ENCODE assay signal across 8 mouse cellular contexts in the genomic region with DNA sequence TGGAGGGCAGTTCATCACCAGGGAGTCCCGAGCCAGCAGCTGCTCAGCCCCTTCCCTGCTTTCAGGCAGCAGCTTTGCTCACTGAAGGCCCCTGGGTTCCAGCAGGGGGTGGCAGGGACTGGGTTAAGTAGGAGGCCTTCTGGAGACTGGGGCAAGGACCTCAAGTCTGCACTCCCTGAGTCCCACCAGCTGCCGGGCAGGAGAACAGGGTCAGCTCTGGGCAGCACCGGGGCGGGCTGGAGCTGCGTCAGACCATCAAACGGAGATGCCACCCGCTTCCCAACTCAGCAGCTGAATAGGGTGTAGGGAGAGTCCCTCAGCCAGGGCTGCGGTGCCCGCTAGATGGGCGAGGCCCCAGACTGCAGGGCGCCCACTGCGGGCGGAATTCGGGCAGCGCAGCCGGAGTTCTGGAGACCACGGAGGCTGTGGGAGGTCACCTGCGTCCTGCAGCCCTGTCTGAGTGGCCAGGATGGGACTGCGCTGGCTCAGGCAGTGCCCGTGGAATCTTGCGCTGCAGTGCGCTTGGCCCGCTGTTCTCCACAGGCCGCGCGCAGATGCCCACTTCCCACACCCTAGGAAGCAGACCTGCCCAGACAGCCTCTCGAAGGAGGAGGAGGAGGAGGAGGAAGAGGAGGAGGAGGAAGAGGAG. TPM values are rescaled to one million over a fixed set of nuclear protein-coding genes. Genes with fewer than 3 reads are reported as not detected.
A peak's percentile ranks its signal among the peaks of the same experiment; 100 is the strongest.
DNase-seq lines count a peak whose midpoint lies in the region; ATAC-seq and TF ChIP-seq lines count a peak whose summit lies in the region.

No protein-coding gene starts in this region.

- peak; percentile 45 for DNase-seq in testis, postnatal 10 days (ENCODE audit: low spot score)
- no peak for DNase-seq in testis, postnatal 14 days (ENCODE audit: low spot score)
- DNase-seq in embryo, embryonic 9.5 days (ENCODE audit: extremely low spot score): peak; percentile 52
- peak; percentile 47 to 49 for DNase-seq in layer of hippocampus, postnatal 36 days
- peak; percentile 44 for DNase-seq in midbrain, postnatal 0 days (ENCODE audit: low spot score)
- no peak for DNase-seq in urinary bladder, postnatal 36 days (ENCODE audit: low spot score in 2 of 2)
- no peak for DNase-seq in spleen, postnatal 36 days (ENCODE audit: low spot score in 2 of 2)

- no peaks in the 10 kb centered on the region for H3K36me3 ChIP-seq in heart, embryonic 13.5 days
- no peaks in the 10 kb centered on the region for H3K36me3 ChIP-seq in midbrain, postnatal 0 days (ENCODE audit: insufficient read depth, low read length)

- ATAC-seq in heart, embryonic 13.5 days (ENCODE audit: extremely low read depth, insufficient number of reproducible peaks, low FRiP score, low TSS enrichment): 0 out of 2 replicates have a peak, but pooled peaks have one; percentile 51
- peak; percentile 69 for ATAC-seq in midbrain, postnatal 0 days (ENCODE audit: low FRiP score)

- H3K9me3 ChIP-seq in heart, embryonic 13.5 days: no peaks in the 10 kb centered on the region
- no peaks in the 10 kb centered on the region for H3K9me3 ChIP-seq in midbrain, postnatal 0 days (ENCODE audit: low read length)

- TF ChIP-seq CTCF in midbrain, postnatal 0 days (IDR thresholded peaks at IDR 0.05): peak; percentile 55

- H3K27me3 ChIP-seq in heart, embryonic 13.5 days (replicated peaks): peaks cover 66% of the 10 kb centered on the region
- H3K27me3 ChIP-seq in midbrain, postnatal 0 days (ENCODE audit: insufficient read depth, low read length): no peaks in the 10 kb centered on the region

- H3K4me1 ChIP-seq in heart, embryonic 13.5 days: peaks cover 8% of the 10 kb centered on the region
- no peaks in the 10 kb centered on the region; the same call in 1 of the 2 replicates for H3K4me1 ChIP-seq in midbrain, postnatal 0 days (ENCODE audit: insufficient read depth, low read length)

- 2% methylated on average over 27 of the region's 27 CpGs for WGBS in heart, embryonic 13.5 days
- 8% methylated on average over 27 of the region's 27 CpGs for WGBS in midbrain, postnatal 0 days

- H3K27ac ChIP-seq in heart, embryonic 13.5 days (replicated peaks): no peak overlapping the region
- no peak overlapping the region for H3K27ac ChIP-seq in midbrain, postnatal 0 days (ENCODE audit: low read depth, low read length)

- 0 out of 2 replicates have a peak overlapping the region, but pooled peaks have one; percentile 4 for H3K9ac ChIP-seq in heart, embryonic 13.5 days
- no peak overlapping the region for H3K9ac ChIP-seq in midbrain, postnatal 0 days (replicated peaks; ENCODE audit: low read length, poor library complexity, severe bottlenecking)

- H3K4me2 ChIP-seq in heart, embryonic 13.5 days: peak overlapping the region; percentile 64
- peak overlapping the region; percentile 53 for H3K4me2 ChIP-seq in midbrain, postnatal 0 days (ENCODE audit: low read depth, low read length, poor library complexity, severe bottlenecking)

- peak overlapping the region; percentile 37 for H3K4me3 ChIP-seq in heart, embryonic 13.5 days
- peak overlapping the region; percentile 30 for H3K4me3 ChIP-seq in midbrain, postnatal 0 days (ENCODE audit: low read depth, low read length)

RNA-seq across cellular contexts. Expression of a gene that starts 4.3 kb away (rescaled TPM):
- polyA plus RNA-seq in heart, embryonic 13.5 days (2015; fragmentation: Nextera tagmentation; extraction: Ambion mirVana): 0.13 and 0.19 TPM in 2 replicates
- 100 to 1,000 TPM; 165 to 182 TPM for total RNA-seq in layer of hippocampus, postnatal 36 days (2021)
- total RNA-seq in midbrain, postnatal 0 days (2014; rRNA removed): 5.8 and 10.0 TPM in 2 replicates
- polyA plus RNA-seq in midbrain, postnatal 0 days (2015; fragmentation: Nextera tagmentation; extraction: Ambion mirVana): 10.1 and 10.3 TPM in 2 replicates

Comparison
In these comparisons a context has a peak if more than half of its experiments do, and no peak if none do; other contexts are left out.
1. DNase-seq: peak in testis, postnatal 10 days (single experiment), embryo, embryonic 9.5 days (single experiment), layer of hippocampus, postnatal 36 days (2 of 2) and midbrain, postnatal 0 days (single experiment); none in testis, postnatal 14 days (single experiment), urinary bladder, postnatal 36 days (0 of 2) and spleen, postnatal 36 days (0 of 2).
2. RNA of a gene that starts 4.3 kb away (total RNA-seq): 165 to 182 TPM in layer of hippocampus, postnatal 36 days; 5.8 to 10.0 TPM in midbrain, postnatal 0 days; every median in the first group is over 10 times any median in the second.